Mouse (Mus musculus) heart, postnatal 14 days (tissue): ENCODE data around the gene Gm8212. TPM values are rescaled to one million over a fixed set of nuclear protein-coding genes. Genes with fewer than 3 reads are reported as not detected.
"Not testable (repeated sequence)": the region's sequence is repeated elsewhere in the genome, so short reads cannot be mapped to it uniquely, and the experiment has no call there.

Experiments
- DNase-seq, 2 experiments: peaks; one replicate each; pipeline ENCODE4 v3.0.0; 2021 to 2022
- intact Hi-C: fragments of 180-260 bp; cut with DNase I; formaldehyde crosslinking; loops from one replicate; pipeline ENCODE4 v1.15.1; 2025
- long read RNA-seq, 2 experiments: library from polyadenylated mRNA; stranded (forward); transcript quantifications; one replicate each; pipeline ENCODE4 v2.0.0; 2021
- total RNA-seq, 2 experiments: library from RNA; stranded (reverse); gene quantifications; 2 replicates each; pipeline ENCODE4 v1.2.3; 2021

Gm8212 gene
- not detected for total RNA-seq
- long read RNA-seq, experiment 1, result 0 reads
- long read RNA-seq, experiment 2, result 0 reads

DNA sequence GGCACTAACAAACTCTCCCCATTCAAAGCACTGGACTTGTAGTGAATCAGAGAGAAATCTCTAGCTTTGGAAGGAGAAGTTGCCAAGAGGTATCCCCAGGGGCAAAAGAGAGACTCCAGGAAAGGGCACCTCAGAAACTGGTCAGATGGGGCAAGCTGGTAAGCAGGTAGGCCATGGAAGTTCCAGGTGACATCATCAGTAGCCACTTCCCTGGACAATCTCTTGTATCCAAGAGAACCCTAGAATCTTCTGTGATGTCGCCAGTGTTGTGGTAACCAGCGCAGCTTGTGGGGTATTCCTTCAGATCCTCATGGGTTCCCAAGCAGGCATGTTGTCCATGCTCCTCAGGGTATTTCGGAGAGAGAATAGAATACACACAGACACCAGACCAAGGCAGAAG lies at the start of gene Gm8212:
Gene Gm8212, plus strand, starts transcription at position 301 of the 400 bp plus-strand sequence.
- DNase-seq, intact Hi-C loops: not testable (repeated sequence)

DNA sequence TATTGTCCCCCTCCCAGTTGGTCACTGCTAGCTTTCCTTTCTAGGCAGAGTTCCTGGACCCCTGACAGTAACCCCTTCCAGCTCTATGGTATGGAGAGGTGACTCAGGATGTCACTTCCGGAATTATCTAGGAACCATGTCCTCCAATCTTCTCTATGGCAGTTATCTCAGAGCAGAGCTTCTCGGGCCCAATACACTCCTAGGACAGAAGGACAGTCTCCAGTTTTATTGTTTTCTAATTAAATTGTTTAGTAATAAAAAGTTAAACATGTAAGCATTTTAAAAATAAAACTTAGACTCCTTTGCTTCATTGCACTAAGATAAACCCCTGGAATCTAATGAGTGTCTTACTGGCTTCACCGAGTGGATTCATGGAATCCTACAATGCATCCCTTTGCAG lies 15.7 kb downstream of the Gm8212 start, which contains the start of gene 4930503E14Rik:
Gene 4930503E14Rik, minus strand, starts transcription at position 101 of the 400 bp plus-strand sequence.
- DNase-seq, intact Hi-C loops: not testable (repeated sequence)

DNA sequence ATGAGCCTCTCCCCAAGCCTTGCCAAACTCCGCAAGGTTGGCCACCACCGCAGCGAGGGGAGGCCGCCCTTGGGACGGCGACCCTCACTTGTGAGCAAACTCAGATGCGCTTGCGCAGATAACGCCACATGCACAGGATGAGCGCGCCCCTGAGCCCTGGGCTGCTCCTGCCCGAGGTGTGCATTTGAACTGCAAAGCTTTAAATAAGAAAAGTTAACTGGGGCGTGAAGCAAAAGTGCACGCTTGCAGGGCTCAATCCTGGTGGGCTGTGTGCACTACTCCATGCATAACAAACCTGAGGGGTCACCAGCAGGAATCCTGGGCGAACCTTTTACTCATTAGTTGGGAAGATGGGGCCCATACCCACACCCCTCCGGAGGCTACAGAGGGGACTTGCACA lies 50.6 kb downstream of the Gm8212 start:
- no peak for DNase-seq
- intact Hi-C loops, result no loop called here

Other genes starting within 250 kb of the Gm8212 start
- not detected for gene Ang5, start 240.6 kb upstream of the Gm8212 start, total RNA-seq
- not detected for gene Ang6, start 195.4 kb upstream of the Gm8212 start, total RNA-seq
- 1 to 10 TPM in 1 of 2 experiments, under 1 TPM in 1; 0.63 to 1.2 TPM for gene Ear2, start 95.0 kb upstream of the Gm8212 start, total RNA-seq
- gene Gm3327, start 73.8 kb upstream of the Gm8212 start, total RNA-seq, result not detected
- not detected for gene 4930503E14Rik, start 15.6 kb downstream of the Gm8212 start, total RNA-seq
- not detected for gene Gm8220, start 87.9 kb downstream of the Gm8212 start, total RNA-seq
- not detected for gene Gm5930, start 140.9 kb downstream of the Gm8212 start, total RNA-seq
- gene Gm8229, start 167.7 kb downstream of the Gm8212 start, total RNA-seq, result not detected
- not detected for gene Gm3371, start 213.0 kb downstream of the Gm8212 start, total RNA-seq
- not detected for gene Gm8232, start 236.0 kb downstream of the Gm8212 start, total RNA-seq